Comparison of ENCODE assay signal across 20 mouse cellular contexts in genomic region chr11:54717893-54718292, GRCm38 (mm10).
A peak's percentile ranks its signal among the peaks of the same experiment; 100 is the strongest.
DNase-seq lines count a peak whose midpoint lies in the region; ATAC-seq and TF ChIP-seq lines count a peak whose summit lies in the region.
"Had no signal": no experiment of that assay in that cellular context is flagged by ENCODE, and none has a peak within 500 bp of the region (broad histone marks: within the 10 kb centered on the region; RNA-seq: fewer than 3 reads in every experiment).

No protein-coding gene starts in this region.

- intact Hi-C loops in left cerebral cortex, postnatal 4 days (cut with DNase I), result no loop called here
- intact Hi-C loops in left cerebral cortex, adult 2 months (cut with DNase I), result no loop called here

- H3K27ac ChIP-seq in left cerebral cortex, adult 2 months, result no peak overlapping the region
- H3K27ac ChIP-seq in hindbrain, embryonic 16.5 days (ENCODE audit: low read depth, low read length), result no peak overlapping the region
- H3K27ac ChIP-seq: forebrain, embryonic 13.5 days; heart, embryonic 15.5 days; intestine, embryonic 15.5 days; limb, embryonic 15.5 days; liver, embryonic 14.5 days; stomach, postnatal 0 days had no signal

- H3K4me2 ChIP-seq in hindbrain, embryonic 16.5 days (ENCODE audit: low read length), result no peak overlapping the region
- H3K4me2 ChIP-seq: forebrain, embryonic 13.5 days; heart, embryonic 15.5 days; intestine, embryonic 15.5 days; limb, embryonic 15.5 days; lung, embryonic 14.5 days; neural tube, embryonic 15.5 days had no signal

- H3K9me3 ChIP-seq in hindbrain, embryonic 16.5 days (ENCODE audit: control insufficient read depth, low read length), result no peaks in the 10 kb centered on the region
- H3K9me3 ChIP-seq: forebrain, embryonic 13.5 days; heart, embryonic 15.5 days; intestine, embryonic 15.5 days; limb, embryonic 15.5 days; neural tube, embryonic 15.5 days had no signal

- DNase-seq in cerebellum, adult 9-11 months, result peak; percentile 14
- no peak for DNase-seq in cerebellum, adult 8-10 months
- peak; percentile 25 for DNase-seq in left cerebral cortex, postnatal 4 days
- DNase-seq in left cerebral cortex, adult 2 months (ENCODE audit: extremely low spot score in 1 of 2, low spot score in 2 of 2), result no peak
- DNase-seq in cerebellum, postnatal 10 days, result peak; percentile 79
- no peak for DNase-seq in ovary, postnatal 36 days (ENCODE audit: low spot score)
- DNase-seq: gastrocnemius, postnatal 36 days; heart, postnatal 4 days; kidney, adult 8-10 months; kidney, postnatal 25 days; lung, embryonic 14.5 days; right cerebral cortex, postnatal 14 days had no signal

- no peak overlapping the region for H3K9ac ChIP-seq in hindbrain, embryonic 16.5 days (ENCODE audit: low read depth, low read length)
- H3K9ac ChIP-seq: forebrain, embryonic 13.5 days; heart, embryonic 15.5 days; intestine, embryonic 15.5 days; limb, embryonic 15.5 days; liver, embryonic 14.5 days; lung, embryonic 14.5 days; neural tube, embryonic 15.5 days had no signal

- H3K27me3 ChIP-seq in hindbrain, embryonic 16.5 days (replicated peaks; ENCODE audit: control insufficient read depth, insufficient read depth, low read length), result no peaks in the 10 kb centered on the region
- H3K27me3 ChIP-seq: forebrain, embryonic 13.5 days; heart, embryonic 15.5 days; intestine, embryonic 15.5 days; limb, embryonic 15.5 days; neural tube, embryonic 15.5 days had no signal

- peak; percentile 40; the same call in 1 of the 2 replicates for ATAC-seq in hindbrain, embryonic 16.5 days
- ATAC-seq: forebrain, embryonic 13.5 days; intestine, embryonic 15.5 days had no signal

- H3K4me1 ChIP-seq in hindbrain, embryonic 16.5 days (ENCODE audit: control insufficient read depth, insufficient read depth, low read depth, low read length), result no peaks in the 10 kb centered on the region
- H3K4me1 ChIP-seq: forebrain, embryonic 13.5 days; intestine, embryonic 15.5 days; limb, embryonic 15.5 days had no signal

- TF ChIP-seq CTCF in left cerebral cortex, adult 2 months (IDR thresholded peaks at IDR 0.05), result no peak

- H3K36me3 ChIP-seq in hindbrain, embryonic 16.5 days (ENCODE audit: control insufficient read depth, insufficient read depth, low read length), result peaks cover 21% of the 10 kb centered on the region

- WGBS in hindbrain, embryonic 16.5 days, result 81% methylated on average over 3 of the region's 3 CpGs

- H3K4me3 ChIP-seq in left cerebral cortex, adult 2 months, result no peak overlapping the region
- no peak overlapping the region for H3K4me3 ChIP-seq in hindbrain, embryonic 16.5 days (ENCODE audit: low read length)
- H3K4me3 ChIP-seq: forebrain, embryonic 13.5 days; heart, embryonic 15.5 days; intestine, embryonic 15.5 days; limb, embryonic 15.5 days; neural tube, embryonic 15.5 days had no signal

Comparison
In these comparisons a context has a peak if more than half of its experiments do, and no peak if none do; other contexts are left out.
1. DNase-seq: peak in cerebellum, adult 9-11 months (single experiment), left cerebral cortex, postnatal 4 days (single experiment) and cerebellum, postnatal 10 days (2 of 2); none in cerebellum, adult 8-10 months (single experiment), left cerebral cortex, adult 2 months (0 of 2) and ovary, postnatal 36 days (single experiment).